Mouse (Mus musculus): ENCODE data around the gene Dnajc1. TPM values are rescaled to one million over a fixed set of nuclear protein-coding genes. Genes with fewer than 3 reads are reported as not detected.
A peak's percentile ranks its signal among the peaks of the same experiment; 100 is the strongest.

Gene Dnajc1
- polyA plus RNA-seq, 1 experiment from 2014 or later, result 27.8 TPM

GRCm38 (mm10) chr2:18262298-18262697, 130.3 kb downstream of the Dnajc1 start:
- Histone ChIP-seq H3K36me3 (ENCODE audit: control insufficient read depth, insufficient read depth, low read length) (no peaks in the 10 kb centered on the region), H3K27me3 (ENCODE audit: control insufficient read depth, insufficient read depth, low read length) (no peaks in the 10 kb centered on the region), H3K27ac (replicated peaks; ENCODE audit: low read depth, low read length) (no peak overlapping the region), H3K4me2 (ENCODE audit: low read depth, severe bottlenecking) (no peak overlapping the region), H3K4me3 (ENCODE audit: low read depth, low read length) (no peak overlapping the region), H3K4me1 (ENCODE audit: control insufficient read depth, insufficient read depth, low read length) (no peaks in the 10 kb centered on the region), H3K9me3 (ENCODE audit: control insufficient read depth, low read length) (no peaks in the 10 kb centered on the region), H3K9ac (ENCODE audit: low read length) (no peak overlapping the region)
- 41% methylated on average over 1 of the region's 1 CpGs for WGBS
- no peak for ATAC-seq (ENCODE audit: insufficient number of reproducible peaks, low FRiP score, low TSS enrichment, low read depth)
- DNase-seq (ENCODE audit: low spot score), result no peak

GRCm38 (mm10) chr2:18249224-18249623, 143.4 kb downstream of the Dnajc1 start:
- no peaks in the 10 kb centered on the region for H3K27me3 ChIP-seq (ENCODE audit: control insufficient read depth, insufficient read depth, low read length)
- H3K9me3 ChIP-seq (ENCODE audit: control insufficient read depth, low read length), result no peaks in the 10 kb centered on the region
- no peak overlapping the region for H3K9ac ChIP-seq (ENCODE audit: low read length)
- no peak overlapping the region for H3K4me3 ChIP-seq (ENCODE audit: low read depth, low read length)
- H3K4me1 ChIP-seq (ENCODE audit: control insufficient read depth, insufficient read depth, low read length), result no peaks in the 10 kb centered on the region
- WGBS, result 91% methylated on average over 3 of the region's 3 CpGs
- no peak overlapping the region for H3K27ac ChIP-seq (replicated peaks; ENCODE audit: low read depth, low read length)
- no peaks in the 10 kb centered on the region for H3K36me3 ChIP-seq (ENCODE audit: control insufficient read depth, insufficient read depth, low read length)
- DNase-seq (ENCODE audit: low spot score) (no peak), ATAC-seq (ENCODE audit: insufficient number of reproducible peaks, low FRiP score, low TSS enrichment, low read depth) (no peak)
- H3K4me2 ChIP-seq (ENCODE audit: low read depth, severe bottlenecking), result no peak overlapping the region

GRCm38 (mm10) chr2:18235524-18235923, 157.1 kb downstream of the Dnajc1 start:
- no peak for ATAC-seq (ENCODE audit: insufficient number of reproducible peaks, low FRiP score, low TSS enrichment, low read depth)
- Histone ChIP-seq H3K9me3 (ENCODE audit: control insufficient read depth, low read length) (no peaks in the 10 kb centered on the region), H3K36me3 (ENCODE audit: control insufficient read depth, insufficient read depth, low read length) (no peaks in the 10 kb centered on the region), H3K27ac (replicated peaks; ENCODE audit: low read depth, low read length) (no peak overlapping the region), H3K4me2 (ENCODE audit: low read depth, severe bottlenecking) (no peak overlapping the region), H3K4me1 (ENCODE audit: control insufficient read depth, insufficient read depth, low read length) (peaks cover 5% of the 10 kb centered on the region; the same call in 1 of the 2 replicates), H3K9ac (ENCODE audit: low read length) (no peak overlapping the region), H3K4me3 (ENCODE audit: low read depth, low read length) (no peak overlapping the region), H3K27me3 (ENCODE audit: control insufficient read depth, insufficient read depth, low read length) (no peaks in the 10 kb centered on the region)
- WGBS, result 95% methylated on average over 5 of the region's 5 CpGs
- DNase-seq (ENCODE audit: low spot score), result no peak

- Histone ChIP-seq H3K4me2 (ENCODE audit: low read depth, severe bottlenecking) (no peak overlapping the region), H3K4me3 (ENCODE audit: low read depth, low read length) (no peak overlapping the region), H3K4me1 (ENCODE audit: control insufficient read depth, insufficient read depth, low read length) (peaks cover 15% of the 10 kb centered on the region; the same call in 1 of the 2 replicates), H3K9me3 (ENCODE audit: control insufficient read depth, low read length) (no peaks in the 10 kb centered on the region), H3K27me3 (ENCODE audit: control insufficient read depth, insufficient read depth, low read length) (no peaks in the 10 kb centered on the region), H3K27ac (replicated peaks; ENCODE audit: low read depth, low read length) (no peak overlapping the region), H3K9ac (ENCODE audit: low read length) (no peak overlapping the region), H3K36me3 (ENCODE audit: control insufficient read depth, insufficient read depth, low read length) (no peaks in the 10 kb centered on the region)
- DNase-seq (ENCODE audit: low spot score), result no peak
- no peak for ATAC-seq (ENCODE audit: insufficient number of reproducible peaks, low FRiP score, low TSS enrichment, low read depth)
- WGBS, result 12% methylated on average over 5 of the region's 5 CpGs
Observed at GRCm38 (mm10) chr2:18232883-18233567, 159.6 kb downstream of the Dnajc1 start.

- H3K36me3 ChIP-seq (ENCODE audit: control insufficient read depth, insufficient read depth, low read length), result no peaks in the 10 kb centered on the region
- H3K9ac ChIP-seq (ENCODE audit: low read length), result no peak overlapping the region
- WGBS, result 39% methylated on average over 4 of the region's 4 CpGs
- no peak for ATAC-seq (ENCODE audit: insufficient number of reproducible peaks, low FRiP score, low TSS enrichment, low read depth)
- no peaks in the 10 kb centered on the region for H3K27me3 ChIP-seq (ENCODE audit: control insufficient read depth, insufficient read depth, low read length)
- no peak for DNase-seq (ENCODE audit: low spot score)
- H3K4me1 ChIP-seq (ENCODE audit: control insufficient read depth, insufficient read depth, low read length), result peaks cover 15% of the 10 kb centered on the region; the same call in 1 of the 2 replicates
- H3K4me3 ChIP-seq (ENCODE audit: low read depth, low read length), result no peak overlapping the region
- H3K27ac ChIP-seq (replicated peaks; ENCODE audit: low read depth, low read length), result no peak overlapping the region
- no peak overlapping the region for H3K4me2 ChIP-seq (ENCODE audit: low read depth, severe bottlenecking)
- no peaks in the 10 kb centered on the region for H3K9me3 ChIP-seq (ENCODE audit: control insufficient read depth, low read length)
Observed at GRCm38 (mm10) chr2:18231143-18231542, 161.5 kb downstream of the Dnajc1 start.

- no peaks in the 10 kb centered on the region for H3K27me3 ChIP-seq (ENCODE audit: control insufficient read depth, insufficient read depth, low read length)
- H3K4me1 ChIP-seq (ENCODE audit: control insufficient read depth, insufficient read depth, low read length), result peaks cover 15% of the 10 kb centered on the region; the same call in 1 of the 2 replicates
- H3K9ac ChIP-seq (ENCODE audit: low read length), result no peak overlapping the region
- no peak overlapping the region for H3K4me3 ChIP-seq (ENCODE audit: low read depth, low read length)
- 2% methylated on average over 2 of the region's 2 CpGs for WGBS
- no peaks in the 10 kb centered on the region for H3K36me3 ChIP-seq (ENCODE audit: control insufficient read depth, insufficient read depth, low read length)
- no peaks in the 10 kb centered on the region for H3K9me3 ChIP-seq (ENCODE audit: control insufficient read depth, low read length)
- peak; percentile 42 for DNase-seq (ENCODE audit: low spot score)
- no peak overlapping the region for H3K27ac ChIP-seq (replicated peaks; ENCODE audit: low read depth, low read length)
- peak; percentile 57 for ATAC-seq (ENCODE audit: insufficient number of reproducible peaks, low FRiP score, low TSS enrichment, low read depth)
- H3K4me2 ChIP-seq (ENCODE audit: low read depth, severe bottlenecking), result no peak overlapping the region
Observed at GRCm38 (mm10) chr2:18229279-18229678, 163.4 kb downstream of the Dnajc1 start.

GRCm38 (mm10) chr2:18228486-18229062, 164.1 kb downstream of the Dnajc1 start:
- ATAC-seq (ENCODE audit: insufficient number of reproducible peaks, low FRiP score, low TSS enrichment, low read depth) (no peak), DNase-seq (ENCODE audit: low spot score) (no peak)
- H3K9ac ChIP-seq (ENCODE audit: low read length), result no peak overlapping the region
- peaks cover 15% of the 10 kb centered on the region; the same call in 1 of the 2 replicates for H3K4me1 ChIP-seq (ENCODE audit: control insufficient read depth, insufficient read depth, low read length)
- no peak overlapping the region for H3K4me3 ChIP-seq (ENCODE audit: low read depth, low read length)
- no peaks in the 10 kb centered on the region for H3K27me3 ChIP-seq (ENCODE audit: control insufficient read depth, insufficient read depth, low read length)
- no peaks in the 10 kb centered on the region for H3K36me3 ChIP-seq (ENCODE audit: control insufficient read depth, insufficient read depth, low read length)
- H3K4me2 ChIP-seq (ENCODE audit: low read depth, severe bottlenecking), result no peak overlapping the region
- H3K9me3 ChIP-seq (ENCODE audit: control insufficient read depth, low read length), result no peaks in the 10 kb centered on the region
- no peak overlapping the region for H3K27ac ChIP-seq (replicated peaks; ENCODE audit: low read depth, low read length)
- 25% methylated on average over 8 of the region's 8 CpGs for WGBS

- Histone ChIP-seq H3K4me1 (ENCODE audit: control insufficient read depth, insufficient read depth, low read length) (no peaks in the 10 kb centered on the region), H3K27ac (replicated peaks; ENCODE audit: low read depth, low read length) (no peak overlapping the region), H3K9me3 (ENCODE audit: control insufficient read depth, low read length) (no peaks in the 10 kb centered on the region), H3K36me3 (ENCODE audit: control insufficient read depth, insufficient read depth, low read length) (peaks cover 10% of the 10 kb centered on the region), H3K4me3 (ENCODE audit: low read depth, low read length) (no peak overlapping the region), H3K9ac (ENCODE audit: low read length) (no peak overlapping the region), H3K27me3 (ENCODE audit: control insufficient read depth, insufficient read depth, low read length) (no peaks in the 10 kb centered on the region), H3K4me2 (ENCODE audit: low read depth, severe bottlenecking) (no peak overlapping the region)
- 84% methylated on average over 13 of the region's 13 CpGs for WGBS
- no peak for ATAC-seq (ENCODE audit: insufficient number of reproducible peaks, low FRiP score, low TSS enrichment, low read depth)
- DNase-seq (ENCODE audit: low spot score), result no peak
Observed at GRCm38 (mm10) chr2:18219569-18219968, 173.1 kb downstream of the Dnajc1 start.

Data from limb, embryonic 11.5 days (tissue).